19 mouse cellular contexts compared by ENCODE assay signal in the genomic region with DNA sequence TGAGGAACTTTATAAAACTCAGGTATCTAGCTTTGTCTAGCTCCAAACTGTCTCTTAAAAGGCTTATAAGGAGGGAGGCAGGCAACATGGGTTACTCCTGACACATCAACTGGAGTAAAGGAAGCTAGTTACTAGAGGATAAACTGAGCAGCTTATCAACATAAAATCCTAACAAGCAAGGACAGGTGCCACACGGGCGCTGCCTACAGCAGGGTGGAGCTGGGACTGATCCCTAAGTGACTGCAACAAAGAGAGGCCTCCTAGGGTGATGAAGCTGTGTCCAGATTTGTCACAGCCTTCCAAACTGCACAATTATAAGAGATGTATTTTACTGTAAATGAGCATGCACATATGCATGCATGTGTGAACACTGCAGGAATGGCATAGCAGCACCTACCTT. TPM values are rescaled to one million over a fixed set of nuclear protein-coding genes. Genes with fewer than 3 reads are reported as not detected.
A peak's percentile ranks its signal among the peaks of the same experiment; 100 is the strongest.
DNase-seq lines count a peak whose midpoint lies in the region; ATAC-seq lines count a peak whose summit lies in the region.
"Had no signal": no experiment of that assay in that cellular context is flagged by ENCODE, and none has a peak within 500 bp of the region (broad histone marks: within the 10 kb centered on the region; RNA-seq: fewer than 3 reads in every experiment).

No protein-coding gene starts in this region.

- WGBS in heart, embryonic 10.5 days, result 75% methylated on average over 2 of the region's 2 CpGs
- 45% methylated on average over 2 of the region's 2 CpGs for WGBS in heart, embryonic 15.5 days

- no peak for DNase-seq in heart, embryonic 10.5 days (ENCODE audit: low spot score)
- DNase-seq in heart, adult 18-20 months, result no peak
- DNase-seq in heart, postnatal 14 days, result no peak
- peak; percentile 39 for DNase-seq in retina, adult 2 months (ENCODE audit: low read depth, low spot score)
- no peak for DNase-seq in retina, postnatal 1 day
- DNase-seq: adrenal gland, adult 2 months; adrenal gland, postnatal 25 days; cerebellum, adult 18-20 months; cerebellum, adult 9-11 months; cerebellum, postnatal 36 days; gastrocnemius, postnatal 25 days; kidney, adult 11 months had no signal

- ATAC-seq in heart, embryonic 15.5 days (replicated peaks; ENCODE audit: insufficient number of reproducible peaks, insufficient read depth, low FRiP score, low read depth), result no peak
- ATAC-seq: forebrain, embryonic 16.5 days; hindbrain, postnatal 0 days had no signal

- H3K9ac ChIP-seq in heart, embryonic 15.5 days, result no peak overlapping the region
- H3K9ac ChIP-seq: embryonic facial prominence, embryonic 13.5 days; forebrain, embryonic 12.5 days; hindbrain, embryonic 13.5 days; kidney, embryonic 15.5 days had no signal

- H3K36me3 ChIP-seq in heart, embryonic 10.5 days, result peaks cover 6% of the 10 kb centered on the region
- no peaks in the 10 kb centered on the region for H3K36me3 ChIP-seq in heart, embryonic 15.5 days
- H3K36me3 ChIP-seq: embryonic facial prominence, embryonic 13.5 days; forebrain, embryonic 12.5 days; hindbrain, embryonic 13.5 days; kidney, embryonic 15.5 days had no signal

- H3K9me3 ChIP-seq in heart, embryonic 10.5 days, result no peaks in the 10 kb centered on the region
- no peaks in the 10 kb centered on the region for H3K9me3 ChIP-seq in heart, embryonic 15.5 days (replicated peaks)
- H3K9me3 ChIP-seq: embryonic facial prominence, embryonic 13.5 days; forebrain, embryonic 12.5 days; hindbrain, embryonic 13.5 days; kidney, embryonic 15.5 days had no signal

- H3K4me3 ChIP-seq in heart, embryonic 10.5 days, result no peak overlapping the region
- no peak overlapping the region for H3K4me3 ChIP-seq in heart, embryonic 15.5 days
- H3K4me3 ChIP-seq: embryonic facial prominence, embryonic 13.5 days; forebrain, embryonic 12.5 days; hindbrain, embryonic 13.5 days; kidney, embryonic 15.5 days had no signal

- H3K27ac ChIP-seq in heart, embryonic 10.5 days, result peak overlapping the region; percentile 56; the same call in 1 of the 2 replicates
- H3K27ac ChIP-seq in heart, embryonic 15.5 days, result peak overlapping the region; percentile 84
- H3K27ac ChIP-seq: embryonic facial prominence, embryonic 13.5 days; forebrain, embryonic 12.5 days; hindbrain, embryonic 13.5 days; hindbrain, postnatal 0 days; kidney, embryonic 15.5 days had no signal

- H3K4me1 ChIP-seq in heart, embryonic 10.5 days, result peaks cover 59% of the 10 kb centered on the region
- peaks cover 57% of the 10 kb centered on the region for H3K4me1 ChIP-seq in heart, embryonic 15.5 days (replicated peaks)
- H3K4me1 ChIP-seq: forebrain, embryonic 12.5 days; hindbrain, embryonic 13.5 days had no signal

- H3K4me2 ChIP-seq in heart, embryonic 15.5 days, result no peak overlapping the region
- H3K4me2 ChIP-seq: embryonic facial prominence, embryonic 13.5 days; forebrain, embryonic 12.5 days; hindbrain, embryonic 13.5 days; kidney, embryonic 15.5 days had no signal

- H3K27me3 ChIP-seq in heart, embryonic 10.5 days (ENCODE audit: insufficient read depth, poor library complexity, severe bottlenecking), result no peaks in the 10 kb centered on the region
- H3K27me3 ChIP-seq in heart, embryonic 15.5 days, result no peaks in the 10 kb centered on the region
- H3K27me3 ChIP-seq: embryonic facial prominence, embryonic 13.5 days; forebrain, embryonic 12.5 days; hindbrain, embryonic 13.5 days; kidney, embryonic 15.5 days had no signal

- intact Hi-C loops in heart, postnatal 14 days (cut with DNase I), result no loop called here

RNA-seq across cellular contexts. Expression of gene Ehd4, which starts 47.0 kb away (rescaled TPM):
- polyA plus RNA-seq in heart, embryonic 10.5 days (2016; fragmentation: Nextera tagmentation; extraction: Ambion mirVana), result 115 and 173 TPM in 2 replicates
- 100 to 1,000 TPM; 382 to 400 TPM for total RNA-seq in heart, adult 18-20 months (2021)
- polyA plus RNA-seq in heart, embryonic 15.5 days (2015; fragmentation: Nextera tagmentation; extraction: Ambion mirVana), result 164 and 188 TPM in 2 replicates
- total RNA-seq in heart, postnatal 14 days (2021), result 100 to 1,000 TPM; 439 to 440 TPM
